Mouse (Mus musculus) small intestine, adult 2 months (tissue): ENCODE data around the gene Plek.

Experiments
- CTCF ChIP-seq: fragments of 200-500 bp; IDR thresholded peaks from 2 replicates; pipeline ENCODE4 v1.5.1; 2012; ENCODE audit warnings: low read depth, mild to moderate bottlenecking, control low read depth, inconsistent platforms, low read length, moderate library complexity, mixed read lengths; ENCODE audit not compliant: insufficient replicate concordance, insufficient read length; ENCODE audit errors: extremely low read depth
- POLR2A ChIP-seq: fragments of 200-500 bp; IDR thresholded peaks from 2 replicates; pipeline ENCODE4 v1.6.1; 2012; ENCODE audit warnings: low read depth, mild to moderate bottlenecking, control low read depth, inconsistent platforms, low read length, moderate library complexity

GRCm38 (mm10) chr11:16958520-16958919, 93.7 kb downstream of the Plek start:
- no peak for TF ChIP-seq POLR2A
- TF ChIP-seq CTCF = no peak
